Mouse (Mus musculus): Measurements from ENCODE around the gene AA986860. TPM values are rescaled to one million over a fixed set of nuclear protein-coding genes. Genes with fewer than 3 reads are reported as not detected.
A peak's percentile ranks its signal among the peaks of the same experiment; 100 is the strongest.

AA986860 gene
- polyA plus RNA-seq, 1 experiment from 2014 or later: 0.33 TPM

GRCm38 (mm10) chr1:130789512-130790451 is 58.0 kb downstream of the AA986860 start:
- WGBS: 66% methylated on average over 3 of the region's 3 CpGs
- Histone ChIP-seq H3K27ac (no peak overlapping the region), H3K36me3 (replicated peaks) (no peaks in the 10 kb centered on the region), H3K4me1 (peaks cover 10% of the 10 kb centered on the region), H3K27me3 (no peaks in the 10 kb centered on the region), H3K4me3 (replicated peaks) (no peak overlapping the region), H3K9me3 (0 out of 2 replicates have a peak, but pooled peaks cover 4% of the 10 kb centered on the region), H3K9ac (no peak overlapping the region), H3K4me2 (no peak overlapping the region)
- ATAC-seq (ENCODE audit: low FRiP score): peak; percentile 49; the same call in 1 of the 2 replicates

Other genes with a start within 250 kb of the AA986860 start
- not detected in 2 replicates for gene Zp3r, start 102.4 kb upstream of the AA986860 start, polyA plus RNA-seq (2016; fragmentation: Nextera tagmentation; extraction: Ambion mirVana)
- not detected in 2 replicates for gene C4bp, start 70.3 kb upstream of the AA986860 start, polyA plus RNA-seq (2016; fragmentation: Nextera tagmentation; extraction: Ambion mirVana)
- not detected in 2 replicates for gene Gm29427, start 16.2 kb upstream of the AA986860 start, polyA plus RNA-seq (2016; fragmentation: Nextera tagmentation; extraction: Ambion mirVana)
- 18.0 and 18.9 TPM in 2 replicates for gene Yod1, start 14.6 kb upstream of the AA986860 start, polyA plus RNA-seq (2016; fragmentation: Nextera tagmentation; extraction: Ambion mirVana)
- gene Pfkfb2, start 2.7 kb upstream of the AA986860 start, polyA plus RNA-seq (2016; fragmentation: Nextera tagmentation; extraction: Ambion mirVana): 14.0 and 14.3 TPM in 2 replicates
- not detected in 2 replicates for gene Fcamr, start 68.9 kb downstream of the AA986860 start, polyA plus RNA-seq (2016; fragmentation: Nextera tagmentation; extraction: Ambion mirVana)
- not detected in 2 replicates for gene Pigr, start 94.7 kb downstream of the AA986860 start, polyA plus RNA-seq (2016; fragmentation: Nextera tagmentation; extraction: Ambion mirVana)
- gene Fcmr, start 133.7 kb downstream of the AA986860 start, polyA plus RNA-seq (2016; fragmentation: Nextera tagmentation; extraction: Ambion mirVana): not detected in 2 replicates
- gene Il24, start 155.5 kb downstream of the AA986860 start, polyA plus RNA-seq (2016; fragmentation: Nextera tagmentation; extraction: Ambion mirVana): not detected in 2 replicates
- not detected in 2 replicates for gene Il20, start 179.5 kb downstream of the AA986860 start, polyA plus RNA-seq (2016; fragmentation: Nextera tagmentation; extraction: Ambion mirVana)
- gene Il19, start 208.1 kb downstream of the AA986860 start, polyA plus RNA-seq (2016; fragmentation: Nextera tagmentation; extraction: Ambion mirVana): not detected in 2 replicates

All from forebrain, embryonic 12.5 days (tissue).